22 mouse cellular contexts compared by ENCODE assay signal in the genomic region with DNA sequence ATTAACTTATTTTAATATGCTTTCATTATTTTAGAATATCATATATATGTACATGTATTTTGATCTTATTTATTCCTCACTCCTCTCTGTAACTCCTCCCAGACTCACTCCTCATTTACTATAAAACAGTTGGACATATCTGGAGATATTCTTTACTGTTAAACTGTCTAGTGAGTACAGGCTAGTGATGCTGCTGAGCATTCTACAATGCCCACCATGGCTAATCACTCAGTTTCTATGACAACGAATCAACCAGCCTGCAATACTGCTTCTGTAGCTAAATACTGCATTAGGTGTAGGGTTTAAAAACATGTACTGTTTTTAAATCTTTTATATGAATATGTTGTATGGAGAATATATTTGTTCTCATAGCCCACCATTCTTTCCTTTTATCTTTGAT. TPM values are rescaled to one million over a fixed set of nuclear protein-coding genes. Genes with fewer than 3 reads are reported as not detected.
"Had no signal": no experiment of that assay in that cellular context is flagged by ENCODE, and none has a peak within 500 bp of the region (broad histone marks: within the 10 kb centered on the region; RNA-seq: fewer than 3 reads in every experiment).

No protein-coding gene starts in this region.

- H3K4me1 ChIP-seq: liver, embryonic 13.5 days; liver, embryonic 15.5 days; lung, embryonic 15.5 days; megakaryocyte, embryonic 14.5 days; neural tube, embryonic 13.5 days; neural tube, embryonic 15.5 days had no signal

- ATAC-seq: liver, postnatal 0 days; lung, postnatal 0 days had no signal

- H3K4me3 ChIP-seq: liver, embryonic 13.5 days; liver, embryonic 15.5 days; lung, embryonic 15.5 days; megakaryocyte, embryonic 14.5 days; myocyte; neural tube, embryonic 13.5 days; neural tube, embryonic 15.5 days had no signal

- H3K36me3 ChIP-seq: liver, embryonic 13.5 days; liver, embryonic 15.5 days; lung, embryonic 15.5 days; neural tube, embryonic 13.5 days; neural tube, embryonic 15.5 days had no signal

- DNase-seq: liver, embryonic 13.5 days; liver, postnatal 0 days; lung, adult 2 months; lung, postnatal 14 days; lung, postnatal 36 days; retina, postnatal 1 day; right cerebral cortex, adult 18-20 months; right cerebral cortex, postnatal 25 days; right cerebral cortex, postnatal 4 days; spleen, adult 18-20 months; thymus, adult 18-20 months; thymus, postnatal 14 days; thymus, postnatal 36 days had no signal

- H3K27ac ChIP-seq: liver, embryonic 13.5 days; liver, embryonic 15.5 days; lung, embryonic 15.5 days; macrophage; neural tube, embryonic 13.5 days; neural tube, embryonic 15.5 days had no signal

- H3K9ac ChIP-seq: liver, embryonic 13.5 days; liver, embryonic 15.5 days; liver, postnatal 0 days; lung, embryonic 15.5 days; neural tube, embryonic 13.5 days; neural tube, embryonic 15.5 days had no signal

- H3K4me2 ChIP-seq: liver, embryonic 13.5 days; liver, embryonic 15.5 days; lung, embryonic 15.5 days; neural tube, embryonic 13.5 days; neural tube, embryonic 15.5 days had no signal

- H3K9me3 ChIP-seq: liver, embryonic 13.5 days; liver, embryonic 15.5 days; lung, embryonic 15.5 days; megakaryocyte, embryonic 14.5 days; neural tube, embryonic 13.5 days; neural tube, embryonic 15.5 days had no signal

- H3K27me3 ChIP-seq: liver, embryonic 13.5 days; liver, embryonic 15.5 days; lung, embryonic 15.5 days; megakaryocyte, embryonic 14.5 days; neural tube, embryonic 15.5 days had no signal

RNA-seq across cellular contexts. Expression of gene Col4a5, which starts 27.9 kb away (rescaled TPM):
- total RNA-seq: megakaryocyte progenitor cell, adult 5-6 weeks had no signal

RNA-seq across cellular contexts. Expression of gene Col4a6, which starts 29.2 kb away (rescaled TPM):
- total RNA-seq: megakaryocyte progenitor cell, adult 5-6 weeks had no signal
- polyA plus RNA-seq: macrophage had no signal
